Mouse (Mus musculus): ENCODE data around the gene Ddx56. TPM values are rescaled to one million over a fixed set of nuclear protein-coding genes. Genes with fewer than 3 reads are reported as not detected.

The Ddx56 gene
- total RNA-seq (2015; ENCODE audit: low replicate concordance) (4.0 and 16.9 TPM in 2 replicates), total RNA-seq (2017; ENCODE audit: low replicate concordance) (3.3 and 9.0 TPM in 2 replicates)

DNA sequence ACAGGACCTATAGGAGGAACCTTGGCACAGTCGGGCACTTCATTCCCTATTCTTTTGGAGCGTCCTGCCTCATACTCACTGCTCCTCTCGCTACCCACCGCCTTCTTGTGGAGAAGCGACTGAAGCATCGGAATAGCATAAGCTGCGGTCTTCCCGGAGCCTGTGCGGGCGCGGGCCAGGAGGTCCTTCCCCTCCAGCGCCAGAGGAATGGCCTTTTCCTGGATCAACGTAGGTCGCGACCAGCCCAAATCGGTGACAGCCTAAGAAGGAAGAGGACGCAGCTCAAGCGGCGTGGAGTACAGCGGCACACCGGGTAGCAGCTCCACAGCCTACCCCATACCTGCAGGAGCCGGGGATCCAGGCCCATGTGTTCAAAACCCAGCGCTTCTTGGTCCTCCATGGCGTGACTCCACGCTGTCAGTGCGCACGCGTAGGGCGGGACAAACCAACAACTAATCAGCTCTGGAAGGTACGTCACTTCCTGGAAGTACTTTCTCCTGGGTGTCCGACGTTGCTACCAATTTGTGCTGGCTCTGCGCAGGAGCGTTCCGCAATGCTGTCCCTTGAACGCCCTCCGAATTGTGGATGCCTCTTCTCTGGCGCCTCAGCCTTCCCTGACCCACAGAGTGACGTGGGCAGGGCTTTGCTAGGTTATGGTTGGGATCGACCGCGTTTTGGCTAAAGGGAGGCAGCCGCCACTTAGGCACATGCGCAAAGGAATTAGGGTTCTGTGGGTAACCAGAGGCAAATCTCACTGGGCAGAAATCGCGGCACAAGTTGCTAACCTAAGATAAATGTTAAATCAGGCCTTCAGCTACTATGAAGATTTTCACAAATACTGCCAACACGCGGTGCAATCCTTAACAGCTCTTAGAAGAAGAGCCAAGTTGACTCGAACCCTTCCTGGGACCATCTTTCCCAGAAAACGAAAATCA, at the start of gene Ddx56:
TSS of gene Ddx56 (minus strand) at position 453 of the 935 bp plus-strand sequence.
- peak; percentile 99 for ATAC-seq (replicated peaks; ENCODE audit: low FRiP score, poor library complexity, severe bottlenecking)

DNA sequence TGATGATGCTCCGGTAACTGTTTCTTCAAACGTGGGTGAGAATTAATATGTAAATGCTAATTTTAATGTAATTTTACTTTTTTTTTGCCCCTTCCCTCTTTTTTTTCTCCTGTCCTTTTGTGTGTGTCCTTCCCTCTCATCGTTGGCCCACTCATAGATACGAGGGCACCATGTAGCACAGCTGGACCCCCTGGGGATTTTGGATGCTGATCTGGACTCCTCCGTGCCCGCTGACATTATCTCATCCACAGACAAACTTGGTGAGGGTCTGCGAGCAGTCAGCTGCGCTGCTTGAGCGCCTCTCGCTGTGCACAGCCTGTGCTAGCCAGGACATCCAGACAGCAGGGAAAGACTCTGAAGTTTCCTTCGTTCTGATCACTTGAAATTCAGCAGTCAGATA, 49.2 kb upstream of the Ddx56 start:
- no peak for ATAC-seq (replicated peaks; ENCODE audit: low FRiP score, poor library complexity, severe bottlenecking)

DNA sequence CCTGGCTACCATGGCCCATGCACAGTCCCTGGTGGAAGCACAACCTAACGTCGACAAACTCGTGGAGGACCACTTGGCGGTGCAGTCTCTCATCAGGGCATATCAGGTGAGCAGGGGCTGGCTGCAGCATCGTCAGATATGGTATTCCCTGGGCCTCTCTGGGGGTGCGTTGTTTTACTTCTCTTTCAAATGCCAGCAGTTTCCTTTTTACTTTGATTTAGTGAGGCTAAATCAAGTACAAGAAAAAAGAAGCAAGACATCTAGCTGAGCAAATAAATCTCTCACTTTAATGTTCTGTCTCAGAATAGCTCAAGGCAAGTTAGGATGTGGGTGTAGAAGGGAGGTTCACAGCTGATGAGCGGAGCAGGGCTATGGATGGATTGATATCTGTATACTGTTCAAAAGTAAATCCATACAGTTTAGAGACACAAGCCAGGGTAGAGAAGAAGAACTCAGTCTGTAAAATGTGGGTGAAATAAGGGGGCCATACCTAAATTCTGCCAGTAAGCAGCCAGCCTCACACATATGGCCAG, 46.4 kb upstream of the Ddx56 start:
- no peak for ATAC-seq (replicated peaks; ENCODE audit: low FRiP score, poor library complexity, severe bottlenecking)

DNA sequence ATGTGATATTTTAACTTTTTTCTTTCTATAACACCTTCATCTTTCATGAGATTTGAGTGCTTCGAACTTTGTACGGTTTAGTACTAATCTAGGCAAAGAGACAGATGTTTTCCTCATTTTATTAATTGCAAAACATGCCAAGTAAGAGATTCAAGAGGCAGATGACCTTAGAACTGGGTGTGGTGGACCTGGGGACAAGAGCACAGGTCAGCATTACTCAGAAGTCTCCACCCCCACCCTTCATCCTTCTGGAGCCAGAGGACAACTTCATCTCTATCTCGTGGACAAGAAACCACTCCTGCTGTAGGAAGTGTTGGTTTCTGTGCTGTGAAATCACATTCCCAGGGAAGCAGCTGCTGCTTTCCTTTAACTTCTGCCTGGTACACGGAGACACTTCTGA, 40.6 kb upstream of the Ddx56 start:
- no peak for ATAC-seq (replicated peaks; ENCODE audit: low FRiP score, poor library complexity, severe bottlenecking)

DNA sequence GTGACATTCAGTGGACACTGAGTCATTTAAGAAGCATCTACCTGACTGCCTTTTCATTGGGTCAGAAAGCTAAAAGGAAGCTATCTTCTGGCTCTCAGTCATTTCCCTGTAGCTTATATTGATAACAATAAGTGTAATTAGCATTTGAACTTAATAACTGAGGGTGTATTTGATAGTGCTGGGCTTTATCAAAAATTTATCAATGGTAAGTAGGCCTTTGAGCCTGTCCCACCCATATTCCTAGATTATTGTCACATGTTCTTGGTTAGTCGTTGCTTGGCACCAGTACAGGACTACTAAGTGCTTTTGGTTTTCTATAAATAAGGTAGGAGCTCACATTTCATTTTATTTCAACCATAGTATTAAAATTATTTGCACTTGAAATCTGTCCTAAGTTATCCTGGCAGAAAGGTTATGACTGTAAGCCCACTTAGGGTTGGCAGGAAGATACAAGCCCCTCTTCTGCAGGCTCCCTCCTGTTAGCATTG, 38.4 kb upstream of the Ddx56 start:
- no peak for ATAC-seq (replicated peaks; ENCODE audit: low FRiP score, poor library complexity, severe bottlenecking)

DNA sequence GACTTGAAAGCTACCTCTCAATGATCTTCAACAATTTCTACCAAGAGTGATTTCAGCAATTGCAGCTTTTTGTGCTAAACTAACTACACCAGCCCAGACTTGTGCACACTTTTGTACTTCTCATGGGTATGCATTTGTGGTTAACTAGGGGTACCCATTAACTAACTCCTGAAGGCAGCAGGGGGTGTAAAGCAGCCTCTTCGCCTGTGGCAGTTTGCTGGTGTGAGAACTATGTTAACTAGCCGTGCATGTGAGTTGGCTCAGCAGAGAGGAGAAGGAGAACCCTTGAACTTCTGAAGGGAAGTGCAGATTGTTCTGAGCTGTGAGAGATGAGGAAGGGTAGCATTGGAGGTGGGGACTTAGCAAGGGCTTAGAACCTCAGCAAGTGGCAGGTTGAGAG, 35.2 kb upstream of the Ddx56 start:
- no peak for ATAC-seq (replicated peaks; ENCODE audit: low FRiP score, poor library complexity, severe bottlenecking)

DNA sequence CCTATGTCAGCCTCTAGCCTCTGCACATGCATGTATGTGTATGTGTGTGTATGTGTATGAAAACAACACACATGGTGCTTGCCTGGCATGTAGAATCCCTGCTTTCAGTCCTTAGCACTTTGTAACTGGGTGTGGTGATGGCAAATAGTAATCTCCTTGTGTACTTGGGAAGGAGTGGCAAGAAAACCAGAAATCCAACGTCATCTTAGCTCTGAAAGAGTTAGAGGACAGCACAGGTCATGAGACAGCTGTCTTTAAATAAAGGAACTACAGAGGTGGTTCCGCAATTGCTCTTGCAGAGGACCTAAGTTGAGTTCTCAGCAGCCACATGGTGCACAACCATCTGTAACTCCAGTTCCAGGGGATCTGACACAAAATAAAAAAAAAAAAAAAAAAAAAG, 31.9 kb upstream of the Ddx56 start:
- no peak for ATAC-seq (replicated peaks; ENCODE audit: low FRiP score, poor library complexity, severe bottlenecking)

DNA sequence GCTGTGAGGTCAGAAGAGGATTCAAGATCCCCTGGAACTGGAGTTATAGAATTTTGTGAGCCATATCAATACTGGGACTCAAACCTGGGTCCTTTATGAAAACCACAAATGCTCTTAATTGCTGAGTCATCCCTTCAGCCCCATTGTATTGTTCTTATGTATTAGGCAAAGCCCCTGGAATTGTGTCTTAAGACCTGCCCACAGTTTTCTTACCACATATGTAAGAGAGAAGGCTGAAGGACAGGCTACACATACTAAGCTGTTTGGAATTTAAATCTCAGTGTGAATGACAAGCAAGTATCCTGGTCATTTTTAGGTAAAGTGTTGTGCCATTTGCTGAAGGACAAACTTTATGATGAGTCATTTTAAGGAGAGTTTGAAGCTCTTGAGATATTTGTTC, 28.5 kb upstream of the Ddx56 start:
- ATAC-seq (replicated peaks; ENCODE audit: low FRiP score, poor library complexity, severe bottlenecking) = no peak

DNA sequence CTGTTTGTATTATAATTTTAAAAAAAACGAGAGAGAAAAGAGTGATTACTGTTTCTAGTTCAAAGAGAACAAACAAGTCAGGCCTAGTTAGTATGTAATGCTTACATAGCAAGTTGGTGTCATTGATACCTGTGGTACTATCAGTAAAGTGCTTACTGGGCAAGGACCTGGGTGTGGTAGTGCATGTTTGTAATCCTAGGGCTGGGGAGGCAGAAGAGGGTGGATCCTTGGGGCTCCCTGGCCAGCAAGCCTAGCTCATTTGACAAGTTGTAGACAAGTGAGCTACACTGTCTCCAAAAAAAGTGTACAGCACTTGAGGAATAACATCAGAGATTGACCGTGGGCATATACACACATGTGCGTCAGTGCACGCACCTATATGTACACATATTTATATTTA, 27.1 kb upstream of the Ddx56 start:
- ATAC-seq (replicated peaks; ENCODE audit: low FRiP score, poor library complexity, severe bottlenecking) = peak; percentile 70

DNA sequence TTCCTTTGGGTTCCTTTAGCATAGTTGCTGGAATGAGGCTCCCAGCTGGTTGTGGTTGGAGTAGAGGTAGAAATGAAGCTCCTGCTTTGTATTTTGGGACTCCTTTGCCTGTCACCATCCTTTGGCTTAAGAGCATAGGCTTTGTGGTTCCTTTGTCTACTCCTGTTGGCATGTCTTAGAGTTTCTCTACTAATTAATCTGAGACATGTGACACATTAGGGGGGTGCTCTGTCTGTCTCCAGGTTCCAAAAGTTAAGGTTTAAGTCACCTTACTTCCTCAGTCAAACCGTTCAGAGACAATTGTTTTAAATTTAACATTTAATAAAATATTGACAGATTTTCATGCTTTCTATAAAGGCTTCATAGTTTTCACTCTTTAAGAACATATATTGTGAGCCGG, 26.0 kb upstream of the Ddx56 start:
- ATAC-seq (replicated peaks; ENCODE audit: low FRiP score, poor library complexity, severe bottlenecking) = no peak

DNA sequence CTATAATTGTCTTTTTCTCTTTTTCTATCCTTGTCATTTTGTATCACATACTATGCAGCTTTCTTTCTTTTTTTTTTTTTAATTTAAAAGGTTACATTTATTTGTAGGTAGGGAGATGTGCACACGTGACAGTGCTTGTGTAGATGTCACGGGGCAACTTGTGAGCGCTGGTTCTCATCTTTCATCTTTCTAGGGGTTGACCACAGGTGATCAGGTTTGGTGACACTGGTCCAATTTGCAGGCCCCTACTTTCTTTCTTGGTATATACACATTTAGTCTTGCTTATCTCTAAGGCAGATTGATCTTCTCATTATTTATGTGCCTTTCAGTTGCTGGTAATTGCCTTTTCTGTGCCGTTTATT, 25.4 kb upstream of the Ddx56 start:
- ATAC-seq (replicated peaks; ENCODE audit: low FRiP score, poor library complexity, severe bottlenecking) = no peak

DNA sequence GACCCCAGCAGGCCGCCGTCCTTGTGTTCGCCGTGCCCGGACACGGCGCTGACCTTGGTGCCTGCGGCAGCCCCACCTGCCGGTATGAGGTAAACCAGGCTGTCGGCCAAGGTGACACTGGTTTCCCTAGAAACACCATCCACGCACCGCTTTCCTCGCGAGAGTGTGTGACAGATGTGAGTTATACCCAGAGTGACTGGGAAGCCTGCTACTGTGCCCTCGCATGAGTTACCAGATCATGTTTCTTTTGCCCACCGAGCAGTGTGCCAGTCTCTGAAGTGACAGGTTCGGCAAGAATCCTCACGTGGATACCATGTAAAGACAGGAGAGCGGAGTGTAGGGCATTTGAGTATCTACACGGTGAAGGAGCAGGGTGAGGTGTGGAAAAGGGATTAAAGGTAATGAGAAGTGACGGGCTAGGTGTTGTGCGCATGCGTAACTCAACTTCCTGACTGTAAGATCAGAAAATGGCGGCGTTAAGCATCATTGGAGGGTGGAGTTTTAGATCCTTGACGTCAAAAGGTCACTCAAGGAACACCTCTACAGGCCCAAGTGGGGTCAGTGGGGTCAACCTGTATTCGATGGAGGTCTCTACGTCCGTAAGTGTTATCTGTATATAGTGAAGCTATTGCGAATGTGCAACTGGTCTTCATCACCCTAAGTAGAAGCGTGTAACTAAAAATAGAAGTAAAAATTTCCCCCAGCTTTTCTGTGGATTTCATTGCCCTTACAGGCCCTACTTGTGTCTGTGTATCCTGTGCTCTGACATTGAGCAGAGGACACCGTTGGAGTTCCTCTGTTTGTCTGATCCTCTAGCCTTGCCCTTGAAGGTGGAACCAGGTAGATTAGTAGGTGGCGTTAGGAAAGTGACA, 24.8 kb upstream of the Ddx56 start:
- ATAC-seq (replicated peaks; ENCODE audit: low FRiP score, poor library complexity, severe bottlenecking) = peak; percentile 58

DNA sequence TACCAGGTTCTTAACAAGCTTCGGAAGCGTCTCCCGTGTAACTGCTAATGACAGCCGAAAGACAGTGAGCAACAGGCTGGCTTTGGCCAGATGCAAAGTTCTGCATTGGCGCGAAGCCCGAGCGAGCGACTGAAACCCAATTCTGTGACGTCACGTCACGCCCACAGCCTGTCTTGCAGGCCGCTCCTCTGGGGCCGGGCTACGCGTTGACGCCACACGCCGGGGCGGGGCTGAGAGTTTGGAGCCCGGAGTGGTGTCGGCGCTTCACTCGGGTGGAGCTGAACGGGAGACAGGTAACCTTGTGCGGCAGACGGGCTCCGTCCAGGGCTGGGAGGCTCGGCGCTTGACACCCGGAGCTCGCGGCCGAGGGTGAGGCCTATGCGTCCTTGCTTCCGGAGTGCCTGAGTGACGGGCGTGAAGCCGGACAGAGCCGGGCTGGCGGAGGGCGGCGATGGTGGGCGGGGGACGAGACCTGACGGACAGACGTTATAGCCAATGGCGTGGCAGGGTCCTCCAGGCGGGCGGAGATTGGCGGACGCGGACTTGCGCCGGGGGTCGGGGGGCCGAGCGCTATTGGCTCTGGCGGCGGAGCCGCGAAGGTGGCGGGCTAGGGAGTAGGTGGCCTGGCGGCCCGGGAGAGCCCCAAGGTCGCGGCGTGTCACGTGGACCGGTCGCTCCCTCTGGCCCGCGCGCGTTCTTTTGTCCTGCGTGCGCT, 24.0 kb upstream of the Ddx56 start, which contains the start of gene Ogdh:
TSS of gene Ogdh (plus strand) at position 233 of the 715 bp plus-strand sequence.
- peak; percentile 86 for ATAC-seq (replicated peaks; ENCODE audit: low FRiP score, poor library complexity, severe bottlenecking)

DNA sequence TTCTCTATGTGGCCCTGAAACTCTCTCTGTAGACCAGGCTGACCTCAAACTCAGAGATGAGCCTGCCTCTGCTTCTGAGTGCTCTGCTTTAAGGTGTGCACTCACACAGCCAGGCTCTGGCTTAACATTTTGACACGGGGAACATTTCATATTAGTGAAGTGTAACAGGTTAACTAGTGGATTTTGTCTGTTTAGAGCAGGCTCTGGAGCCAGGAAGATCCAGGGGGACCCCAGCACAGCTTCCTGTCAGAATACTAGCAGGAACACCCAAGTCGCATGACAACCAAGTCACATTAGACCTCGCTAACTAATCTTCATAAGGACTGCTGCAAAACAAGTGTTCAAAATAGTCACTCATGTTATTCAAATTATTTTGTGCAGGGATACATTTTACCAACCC, 23.3 kb upstream of the Ddx56 start:
- no peak for ATAC-seq (replicated peaks; ENCODE audit: low FRiP score, poor library complexity, severe bottlenecking)

DNA sequence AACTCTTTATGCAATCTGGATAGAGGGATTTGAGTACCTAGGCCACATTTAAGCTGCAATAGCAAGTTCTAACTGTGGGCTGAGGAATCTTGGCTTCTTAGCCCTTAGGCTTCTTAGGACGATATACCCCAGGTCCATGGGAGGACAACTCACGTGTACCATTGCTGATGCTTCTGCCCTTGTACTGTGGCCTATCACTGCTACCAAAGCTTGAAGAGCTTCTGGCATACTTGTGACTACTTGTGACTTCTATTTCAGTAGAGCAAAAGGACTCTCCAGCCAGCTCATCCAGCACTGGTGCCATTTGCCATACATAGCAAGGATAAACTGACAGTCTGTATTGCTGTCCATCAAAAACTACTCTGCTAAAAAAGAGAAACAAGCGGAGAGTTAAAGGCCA, 22.6 kb upstream of the Ddx56 start:
- ATAC-seq (replicated peaks; ENCODE audit: low FRiP score, poor library complexity, severe bottlenecking) = no peak

DNA sequence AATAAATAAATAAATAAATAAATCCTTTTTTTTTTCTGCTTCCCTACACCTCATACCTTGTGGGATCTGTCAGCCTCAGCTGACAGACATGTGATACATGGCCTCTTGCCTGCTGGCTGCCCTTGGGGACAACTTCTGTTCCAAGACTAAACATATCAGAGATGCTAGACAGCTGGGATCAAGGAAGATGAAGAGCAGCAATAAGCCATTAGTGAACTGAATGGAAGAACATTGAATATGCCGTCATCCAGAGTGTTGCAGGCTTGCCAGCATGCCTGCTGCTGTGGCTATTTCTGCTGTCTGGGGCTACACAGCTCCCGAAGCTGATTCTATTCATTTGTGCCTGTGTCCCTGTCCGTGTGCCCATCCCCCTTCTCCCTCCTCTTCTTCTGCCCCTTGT, 15.4 kb upstream of the Ddx56 start:
- no peak for ATAC-seq (replicated peaks; ENCODE audit: low FRiP score, poor library complexity, severe bottlenecking)

DNA sequence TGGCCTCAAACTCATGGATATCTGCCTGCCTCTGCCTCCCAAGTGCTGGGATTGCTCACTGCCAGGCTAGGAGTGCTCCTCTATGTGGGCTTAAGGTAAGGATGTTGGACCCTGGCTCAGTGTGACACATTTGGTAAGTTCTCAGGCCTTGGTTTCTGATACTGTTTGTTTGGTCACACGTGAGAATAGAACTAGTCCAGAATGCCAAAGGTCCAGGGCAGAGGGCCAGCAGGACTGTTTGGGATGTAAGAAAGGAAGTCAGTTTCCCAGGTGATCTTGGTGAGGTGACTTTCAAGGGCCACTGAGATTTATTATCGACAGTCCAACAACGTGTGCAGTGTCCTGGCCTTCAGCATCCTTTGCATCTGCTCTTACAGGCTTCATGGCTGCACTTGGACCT, 8.9 kb upstream of the Ddx56 start:
- no peak for ATAC-seq (replicated peaks; ENCODE audit: low FRiP score, poor library complexity, severe bottlenecking)

DNA sequence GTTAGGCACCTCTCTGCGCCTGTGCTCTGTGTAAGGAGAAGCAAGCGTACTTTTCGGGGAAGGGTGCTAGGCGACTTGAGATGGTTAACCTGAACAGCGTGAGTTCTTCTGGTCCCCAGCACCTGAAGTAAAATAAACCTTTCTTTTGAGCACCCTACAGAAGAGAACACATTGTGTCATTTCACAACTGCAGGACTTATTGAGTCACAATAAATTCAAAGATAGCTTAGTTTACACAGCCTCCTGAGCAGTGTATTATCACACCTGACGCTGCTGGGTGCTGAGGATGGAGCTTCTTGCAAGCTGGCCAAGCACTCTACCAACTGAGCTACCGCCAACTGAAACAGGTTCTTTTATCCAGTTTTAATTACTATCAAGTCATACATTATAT, 7.5 kb upstream of the Ddx56 start:
- ATAC-seq (replicated peaks; ENCODE audit: low FRiP score, poor library complexity, severe bottlenecking) = peak; percentile 15; the same call in 1 of the 2 replicates

DNA sequence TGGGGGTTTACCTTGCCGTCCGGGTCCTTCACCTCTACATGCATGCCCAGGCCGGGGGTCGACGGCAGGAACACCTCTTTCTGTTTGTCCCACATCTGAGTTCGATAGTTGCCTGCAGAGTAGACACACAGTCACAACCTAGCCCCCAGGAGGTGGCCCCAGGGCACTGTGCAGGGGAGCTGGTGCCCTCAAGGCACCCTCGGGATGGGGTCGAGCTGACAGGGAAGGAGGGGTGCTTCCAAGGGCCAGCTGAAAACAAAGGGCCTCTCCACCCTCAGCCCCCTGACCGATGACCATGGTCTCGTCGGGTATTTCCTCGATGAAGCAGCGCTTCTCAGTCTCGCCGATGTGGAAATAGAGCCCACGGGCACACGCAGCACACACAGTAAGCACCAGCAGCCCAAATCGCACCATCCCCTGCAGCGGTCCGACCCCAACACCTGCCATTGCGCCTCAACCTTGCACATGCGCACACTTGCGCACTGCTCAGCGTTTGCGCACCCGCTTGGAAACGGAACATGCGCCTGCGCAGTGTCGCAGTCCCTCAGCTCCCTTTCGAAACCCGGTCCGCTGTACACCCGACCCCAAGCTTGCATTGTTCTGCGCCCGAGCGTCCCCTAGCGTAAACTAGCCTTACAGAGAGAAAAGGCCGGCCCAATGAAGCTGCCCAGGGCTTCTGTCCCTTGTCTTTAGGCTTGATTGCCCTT, 7.0 kb upstream of the Ddx56 start, which contains the start of gene Tmed4:
TSS of gene Tmed4 (minus strand) at position 484 of the 707 bp plus-strand sequence.
- peak; percentile 97 for ATAC-seq (replicated peaks; ENCODE audit: low FRiP score, poor library complexity, severe bottlenecking)
